Mouse (Mus musculus): ENCODE data around the gene Cip2a.

The Cip2a gene

GRCm38 (mm10) chr16:48993559-48994342, at the start of gene Cip2a, which contains the start of gene Dzip3:
Gene Cip2a, plus strand, starts transcription at chr16:48994185.
Gene Dzip3, minus strand, starts transcription at chr16:48994165.
- peak; percentile 96 for DNase-seq (ENCODE audit: low read depth, low spot score)

DNA sequence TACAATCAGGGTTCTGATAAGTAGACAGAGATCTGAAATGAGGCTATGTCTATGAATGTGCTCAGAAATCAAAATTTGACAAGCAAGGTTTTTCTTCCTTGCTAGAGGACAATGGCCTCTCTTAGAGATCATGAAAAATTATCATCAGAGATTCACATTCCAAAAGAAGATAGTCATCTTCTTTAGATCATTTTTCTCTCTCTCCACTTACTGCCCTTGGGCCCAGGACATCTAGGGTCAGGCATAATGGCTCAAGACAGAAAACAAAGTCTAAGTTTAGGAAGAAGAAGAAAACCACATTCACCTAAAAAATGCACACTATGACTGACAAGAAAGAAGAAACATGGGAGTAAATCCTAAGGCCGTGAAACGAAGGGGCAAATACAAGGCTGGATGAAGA, 21.0 kb upstream of the Cip2a start:
- no peak for DNase-seq (ENCODE audit: low read depth, low spot score)

DNA sequence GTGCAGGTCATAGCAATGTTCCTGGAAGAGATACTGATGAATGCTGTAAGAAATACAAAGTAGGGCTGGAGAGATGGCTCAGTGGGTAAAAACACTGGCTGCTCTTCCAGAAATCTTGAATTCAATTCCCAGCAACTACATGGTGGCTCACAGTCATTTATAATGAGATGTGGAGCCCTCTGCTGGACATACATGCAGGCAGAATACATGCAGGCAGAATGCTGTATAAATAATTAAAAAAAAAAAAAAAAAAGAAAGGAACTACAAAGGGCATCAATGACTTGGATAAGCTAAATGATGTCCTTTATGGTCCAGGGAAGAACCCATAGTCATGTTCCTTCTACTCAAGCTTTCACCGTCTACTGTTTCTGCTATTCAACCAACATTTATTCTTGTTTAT, 20.4 kb upstream of the Cip2a start:
- peak; percentile 44 for DNase-seq (ENCODE audit: low read depth, low spot score)

- DNase-seq (ENCODE audit: low read depth, low spot score): no peak
These were observed 14.0 kb upstream of the Cip2a start for GRCm38 (mm10) chr16:48979965-48980364.

DNA sequence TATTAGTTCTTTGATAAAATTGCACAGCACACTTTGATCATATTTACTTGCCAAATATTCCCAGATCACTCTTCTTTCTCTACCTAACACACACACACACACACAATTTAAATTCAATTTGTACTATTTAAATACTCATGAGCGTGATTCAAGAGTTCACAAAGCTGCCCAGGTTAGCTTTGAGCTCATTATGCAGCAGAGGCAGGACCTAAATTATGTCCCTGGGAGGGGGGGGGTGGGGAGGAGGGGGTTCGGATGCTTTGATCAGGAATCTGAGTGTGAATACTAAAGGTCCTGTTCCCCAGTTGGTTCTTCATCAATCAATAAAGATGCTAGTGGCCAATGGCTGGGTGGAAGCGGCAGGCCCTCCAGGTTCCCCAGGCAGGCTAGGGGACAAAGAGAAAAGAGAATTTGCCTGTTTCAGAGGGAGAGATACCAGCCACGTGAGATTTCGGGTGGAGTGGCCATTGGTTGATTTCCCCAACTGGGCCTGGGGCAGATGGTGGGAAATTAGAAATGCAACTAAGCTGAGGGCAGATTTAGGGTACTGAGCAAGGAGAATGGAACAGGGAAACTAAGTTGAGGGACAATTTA, 8.9 kb upstream of the Cip2a start:
- DNase-seq (ENCODE audit: low read depth, low spot score): no peak

GRCm38 (mm10) chr16:48989700-48990099, 4.3 kb upstream of the Cip2a start:
- no peak for DNase-seq (ENCODE audit: low read depth, low spot score)

- DNase-seq (ENCODE audit: low read depth, low spot score): no peak
These were observed 1.4 kb upstream of the Cip2a start for GRCm38 (mm10) chr16:48992437-48993230.

DNA sequence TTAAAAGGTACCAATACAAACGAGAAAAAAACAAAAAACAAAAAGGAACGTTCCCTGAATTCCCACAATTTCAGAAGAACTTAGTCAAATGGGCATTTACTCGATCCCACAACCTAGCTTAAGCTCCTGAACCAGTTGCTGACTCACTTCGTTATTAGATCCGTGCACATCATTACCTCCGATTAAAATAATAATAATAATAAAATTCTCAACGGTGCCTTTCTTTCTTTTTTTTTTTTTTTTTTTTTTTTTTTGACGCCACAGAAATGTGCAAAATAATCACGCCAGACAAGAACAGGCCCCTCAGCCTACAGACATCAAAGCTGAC, 790 bp upstream of the Cip2a start:
- DNase-seq (ENCODE audit: low read depth, low spot score): no peak

GRCm38 (mm10) chr16:48994343-48994693, 333 bp downstream of the Cip2a start:
- DNase-seq (ENCODE audit: low read depth, low spot score): no peak

GRCm38 (mm10) chr16:49004151-49004550, 10.2 kb downstream of the Cip2a start:
- DNase-seq (ENCODE audit: low read depth, low spot score): no peak

DNA sequence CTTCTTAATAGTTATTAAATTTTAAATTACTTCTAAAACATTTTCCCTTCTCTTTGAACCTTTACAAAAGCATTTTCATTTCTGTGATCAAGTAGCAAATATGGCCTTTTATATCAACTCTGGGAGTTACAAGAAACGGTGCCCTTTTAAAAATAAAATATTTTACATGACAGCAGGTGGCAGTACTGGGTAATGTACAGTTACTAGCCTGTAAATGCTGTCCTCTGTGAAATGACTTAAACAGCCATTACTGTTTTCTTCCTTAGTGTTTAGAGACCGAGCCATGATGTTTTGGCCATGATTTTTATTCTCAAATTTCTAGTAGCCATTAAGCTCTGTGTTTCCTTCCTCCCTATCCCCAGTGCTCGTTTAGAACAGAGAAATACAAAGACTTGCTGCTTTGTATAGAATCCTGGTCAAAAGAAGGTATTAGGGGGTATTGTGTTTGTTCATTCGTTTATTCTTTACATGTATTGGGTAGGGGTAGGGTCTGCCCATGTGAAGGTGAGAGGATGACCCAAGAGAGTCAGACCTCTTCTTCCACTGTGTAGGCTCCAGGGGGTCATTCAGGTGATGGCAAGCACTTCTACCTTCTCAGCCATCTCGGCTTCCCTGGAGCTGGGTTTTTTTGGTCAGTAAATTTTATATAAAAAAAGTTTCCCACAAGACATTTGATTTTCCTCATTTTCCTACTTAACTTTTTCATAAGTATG, 22.8 kb downstream of the Cip2a start:
- peak; percentile 32 for DNase-seq (ENCODE audit: low read depth, low spot score)

DNA sequence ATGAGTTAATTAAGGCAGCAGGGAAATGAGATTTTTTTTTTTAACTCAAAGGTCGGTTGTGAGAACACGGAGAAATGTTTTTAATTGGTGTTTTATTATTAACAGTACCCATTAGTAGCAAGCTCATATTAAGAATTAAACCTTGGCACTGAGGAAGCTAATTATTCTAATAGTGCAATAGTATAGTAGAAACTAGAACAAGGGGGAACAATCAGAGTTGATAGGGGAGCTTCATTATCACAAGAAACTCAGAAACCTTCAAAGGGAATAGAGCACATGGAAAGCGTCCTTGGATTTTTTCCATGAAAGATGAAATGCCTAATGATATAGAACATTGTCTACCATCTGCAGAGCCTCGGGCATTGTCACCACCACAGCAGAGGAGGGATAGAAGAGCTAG, 41.9 kb downstream of the Cip2a start:
- no peak for DNase-seq (ENCODE audit: low read depth, low spot score)

DNA sequence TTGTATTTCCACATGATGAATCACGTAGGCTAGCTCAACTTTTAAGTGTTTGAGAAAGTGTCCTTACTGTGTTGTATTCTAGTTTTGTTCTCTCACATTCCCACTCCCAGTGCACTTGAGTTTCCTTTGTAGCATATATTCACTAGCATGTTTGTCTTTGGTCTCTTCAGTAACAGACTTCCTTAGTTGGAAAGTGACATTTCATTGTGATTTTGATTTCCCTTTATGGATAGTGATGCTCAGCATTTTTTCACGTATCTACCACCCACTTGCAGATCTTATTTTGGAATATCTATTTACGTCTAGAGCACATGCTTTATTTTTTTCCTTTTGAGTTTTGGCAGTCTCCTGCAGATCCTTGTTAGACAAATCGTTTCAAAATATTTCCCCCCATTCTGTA, 43.8 kb downstream of the Cip2a start:
- no peak for DNase-seq (ENCODE audit: low read depth, low spot score)

DNA sequence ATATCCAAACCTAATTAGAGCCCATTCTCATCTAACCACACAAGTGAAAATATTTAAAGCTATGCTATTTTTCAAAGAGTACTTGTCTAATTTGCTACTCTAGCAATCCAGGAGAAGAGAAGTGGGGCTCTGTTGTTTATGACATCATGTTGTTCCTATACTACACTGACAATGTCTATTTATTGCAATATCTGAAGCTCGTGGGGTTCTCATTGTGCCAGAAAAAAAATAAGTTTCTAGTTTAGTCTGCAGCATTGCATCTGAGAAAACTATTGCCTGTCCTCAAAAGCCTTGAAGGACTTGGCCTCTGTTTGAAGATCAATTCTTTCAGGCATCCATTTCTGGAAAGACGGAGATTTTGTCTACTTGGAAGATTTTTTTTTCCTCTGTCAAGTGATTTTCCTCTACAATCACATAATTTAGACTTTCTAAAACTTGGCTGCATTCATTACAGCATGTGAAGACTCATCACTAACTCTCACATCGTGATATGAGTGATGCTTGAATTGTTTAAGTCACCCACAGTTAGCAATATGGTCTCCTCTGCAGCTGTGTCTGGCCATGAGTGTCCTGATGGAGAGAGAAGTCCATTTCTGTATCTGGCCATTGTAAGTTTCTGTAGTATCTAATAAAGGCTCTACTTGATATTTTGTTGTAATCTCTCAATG, 46.7 kb downstream of the Cip2a start:
- no peak for DNase-seq (ENCODE audit: low read depth, low spot score)

DNA sequence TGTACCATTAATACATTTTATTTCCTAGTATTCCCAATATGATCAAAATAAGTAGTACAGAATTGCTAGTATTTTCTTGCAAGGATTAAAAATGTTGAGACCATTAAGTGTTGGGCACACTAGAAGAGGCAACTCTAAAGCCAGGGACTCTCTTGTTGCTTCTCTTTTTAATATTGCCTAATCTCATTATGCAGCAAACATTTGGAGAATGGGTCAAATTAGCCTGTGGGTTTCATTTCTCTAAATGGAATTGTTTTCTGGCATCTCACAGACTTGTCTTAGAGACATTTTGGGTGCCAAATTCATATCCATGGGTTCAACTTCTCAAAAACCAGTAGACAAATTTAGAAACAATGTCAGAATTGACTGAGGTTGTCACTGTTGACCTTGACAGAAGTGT, 55.2 kb downstream of the Cip2a start:
- DNase-seq (ENCODE audit: low read depth, low spot score): no peak

- no peak for DNase-seq (ENCODE audit: low read depth, low spot score)
These were observed 63.2 kb downstream of the Cip2a start, which contains the start of gene Myh15 for GRCm38 (mm10) chr16:49057186-49057585. Gene Myh15, plus strand, starts transcription at chr16:49057486.

All from ES-CJ7 (cell line).